Mouse (Mus musculus): Measurements from ENCODE around the gene Mmp8.

The Mmp8 gene

GRCm38 (mm10) chr9:7593272-7593812 is 35.1 kb downstream of the Mmp8 start:
- DNase-seq (ENCODE audit: low spot score) = no peak

DNA sequence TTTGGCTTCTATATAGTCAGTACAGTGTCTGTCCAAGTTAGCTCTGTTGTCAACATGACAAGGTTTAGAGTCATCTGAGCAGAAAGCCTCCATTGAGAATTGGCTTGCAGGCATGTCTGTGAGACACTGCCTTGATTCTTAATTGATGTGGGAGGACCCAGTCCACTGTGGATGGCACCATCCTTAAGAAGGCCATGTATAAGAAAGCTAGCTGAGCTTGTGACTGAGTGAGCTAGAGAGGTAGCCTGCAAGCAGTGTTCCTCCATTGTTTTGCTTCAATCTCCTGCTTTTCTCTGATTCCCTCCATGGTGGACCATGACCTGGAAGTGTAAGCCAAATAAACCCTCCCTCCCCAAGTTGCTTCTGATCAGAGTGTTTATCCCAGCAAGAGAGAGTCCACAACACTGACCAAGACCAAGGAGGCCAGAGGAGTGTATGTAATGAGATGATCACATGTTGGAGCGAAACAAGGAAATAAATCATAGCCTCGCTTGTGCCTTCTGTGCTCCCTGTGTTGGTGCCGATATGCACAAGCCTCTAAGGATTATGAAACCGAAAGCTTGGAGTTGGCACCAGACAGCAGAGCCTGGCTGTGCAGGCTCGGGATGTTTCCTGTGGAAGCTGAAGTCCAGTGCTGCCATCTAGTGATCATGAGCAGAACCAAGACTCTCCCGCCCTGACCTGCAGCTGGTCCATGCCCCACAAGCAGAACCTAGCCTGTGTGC is 36.7 kb downstream of the Mmp8 start:
- DNase-seq (ENCODE audit: low spot score) = peak; percentile 92

DNA sequence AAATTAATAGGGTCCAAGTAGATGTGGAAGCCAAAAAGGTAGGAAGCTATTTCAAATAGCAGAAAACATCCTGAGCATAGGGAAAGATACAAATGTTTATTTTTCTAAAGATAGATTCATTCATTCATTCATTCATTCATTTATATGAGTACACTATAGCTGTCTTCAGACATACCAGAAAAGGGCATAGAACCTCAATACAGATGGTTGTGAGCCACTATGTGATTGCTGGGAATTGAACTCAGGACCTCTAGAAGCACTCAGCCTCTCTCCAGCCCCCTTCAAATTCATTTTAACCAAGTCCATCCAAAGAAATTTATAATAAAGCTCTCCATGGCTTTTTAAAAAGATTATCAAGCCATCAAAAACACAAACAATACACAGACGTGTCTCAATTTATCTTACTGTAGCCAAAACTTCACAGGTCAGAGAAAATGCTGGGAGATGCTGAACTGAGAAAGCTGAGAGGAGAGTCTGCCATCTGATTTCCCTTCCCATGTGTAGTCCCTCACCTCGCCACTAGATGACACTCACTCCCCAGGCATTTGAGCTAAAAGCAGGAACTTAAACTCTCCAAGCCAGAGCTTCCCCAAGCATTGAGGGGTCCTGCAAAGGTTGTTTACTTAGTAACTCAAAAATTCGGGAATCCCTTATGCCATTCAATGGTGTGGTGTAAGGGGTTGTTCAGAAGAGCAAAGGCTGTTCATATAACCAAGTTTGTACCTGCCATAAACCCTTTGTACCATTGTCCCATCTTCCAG is 44.9 kb downstream of the Mmp8 start:
- DNase-seq (ENCODE audit: low spot score) = peak; percentile 79

GRCm38 (mm10) chr9:7604005-7604404 is 45.7 kb downstream of the Mmp8 start:
- DNase-seq (ENCODE audit: low spot score) = no peak

DNA sequence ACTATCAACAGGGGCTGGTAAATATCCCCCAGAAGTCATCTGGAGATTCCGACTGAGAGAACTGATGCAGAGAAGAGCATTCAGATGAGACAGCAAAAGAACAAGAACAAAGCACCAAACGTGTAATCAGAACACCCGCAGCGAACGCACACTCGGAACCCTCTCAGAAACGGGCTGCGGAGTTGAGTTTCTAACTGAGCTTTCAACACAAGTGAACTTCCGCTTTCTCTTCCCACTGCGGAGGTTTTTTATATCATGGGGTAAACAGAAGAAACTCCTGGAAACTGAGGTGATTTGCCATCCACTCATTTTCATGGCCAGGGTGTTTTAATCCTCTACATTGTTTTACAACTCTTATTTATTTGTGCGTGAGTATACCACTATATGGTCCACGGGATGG is 47.4 kb downstream of the Mmp8 start:
- no peak for DNase-seq (ENCODE audit: low spot score)
